Mouse (Mus musculus): ENCODE measurements around the gene Mn1.

GRCm38 (mm10) chr5:111393346-111394197, 23.6 kb upstream of the Mn1 start:
- TF ChIP-seq POLR2A (IDR thresholded peaks at IDR 0.05; ENCODE audit: insufficient read length, low read depth) (no peak), MYOG (IDR thresholded peaks at IDR 0.05; ENCODE audit: control insufficient read depth in 1 of 3, insufficient read depth in 1 of 3, insufficient read length in 2 of 3, low read depth in 2 of 3) (no peak), POLR2AphosphoS2 (IDR thresholded peaks at IDR 0.05; ENCODE audit: insufficient read length, low read depth) (no peak), TCF3 (IDR thresholded peaks at IDR 0.05; ENCODE audit: insufficient read length, low read depth) (no peak), E2F4 (IDR thresholded peaks at IDR 0.05; ENCODE audit: insufficient read depth) (no peak), MAX (IDR thresholded peaks at IDR 0.05; ENCODE audit: low read depth) (no peak), MYOD1 (IDR thresholded peaks at IDR 0.05; ENCODE audit: control insufficient read depth in 1 of 3, insufficient read length in 2 of 3, low read depth in 2 of 3) (no peak), TCF12 (IDR thresholded peaks at IDR 0.05; ENCODE audit: insufficient read depth, poor library complexity, severe bottlenecking) (no peak)
